Mouse (Mus musculus): ENCODE results near the gene Ptpro.

GRCm38 (mm10) chr6:137397358-137397757, 145.2 kb downstream of the Ptpro start:
- TF ChIP-seq CTCF (IDR thresholded peaks at IDR 0.05; ENCODE audit: insufficient read depth, low read depth, low read length) (no peak), POLR2A (IDR thresholded peaks at IDR 0.05; ENCODE audit: insufficient read depth, low read depth, low read length) (no peak)
